Mouse (Mus musculus): ENCODE measurements at regions not wholly inside any gene's neighbourhood (a gene's known extent, or its start where the extent isn't known, plus 50 kb on each side); places are given as distances from the start of the nearest gene placed in this dataset.

DNA sequence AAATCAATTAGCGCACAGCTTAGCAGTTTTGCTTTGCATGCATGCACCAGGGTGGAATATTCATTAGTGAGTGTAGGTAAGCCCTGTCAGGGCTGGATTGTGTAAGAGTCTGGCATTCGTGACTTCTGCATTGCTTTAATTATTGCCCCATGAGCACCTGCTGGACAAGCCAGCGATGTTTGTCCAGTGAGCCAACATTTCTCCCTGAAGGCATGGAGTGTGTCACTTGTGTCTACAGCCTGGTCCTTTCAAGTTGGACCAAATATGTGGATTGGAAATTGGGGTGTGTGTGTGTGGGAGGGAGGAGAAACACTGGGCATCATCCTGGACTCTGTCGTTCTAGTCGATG, 115.9 kb downstream of the Evx1 start:
- DNase-seq (ENCODE audit: low spot score), result no peak

DNA sequence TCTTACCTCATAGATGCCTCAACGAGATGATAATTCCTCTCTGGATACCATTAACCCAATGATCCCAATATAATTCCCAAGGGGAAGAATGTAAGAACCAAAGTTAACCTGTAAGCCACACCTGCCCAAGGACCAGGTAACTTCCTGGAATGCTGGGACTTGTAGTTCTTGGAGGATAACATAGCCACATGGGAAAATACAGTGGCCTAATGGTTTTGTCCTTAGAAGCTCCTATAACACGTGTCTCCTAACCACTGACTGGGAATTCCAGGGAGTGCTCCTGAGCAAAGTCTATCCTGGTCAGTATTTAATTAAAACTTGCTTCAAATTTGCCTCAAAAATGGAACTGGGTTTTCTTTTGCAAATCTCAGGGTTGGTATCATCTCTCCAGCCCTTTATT, 119.9 kb downstream of the Evx1 start:
- DNase-seq (ENCODE audit: low spot score), result no peak

DNA sequence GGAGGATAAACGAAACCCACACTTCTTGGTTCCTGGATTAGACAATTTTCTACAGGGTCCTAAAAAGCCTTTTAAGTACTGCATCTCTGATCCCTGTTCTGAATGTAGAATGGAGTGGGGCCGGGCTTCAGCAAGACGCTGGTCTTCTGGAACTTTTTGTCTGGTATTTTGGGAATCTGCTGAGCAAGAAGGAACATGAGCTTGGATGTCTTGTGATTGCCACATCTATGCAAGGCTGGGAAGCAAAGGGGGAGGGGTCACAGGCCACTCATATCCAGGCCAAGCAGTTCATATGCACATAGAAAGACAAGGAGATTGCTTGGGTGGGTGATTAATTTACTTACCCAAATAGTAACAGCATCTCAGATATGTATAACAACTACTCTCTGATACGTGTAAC, 121.5 kb downstream of the Evx1 start:
- DNase-seq (ENCODE audit: low spot score), result no peak

DNA sequence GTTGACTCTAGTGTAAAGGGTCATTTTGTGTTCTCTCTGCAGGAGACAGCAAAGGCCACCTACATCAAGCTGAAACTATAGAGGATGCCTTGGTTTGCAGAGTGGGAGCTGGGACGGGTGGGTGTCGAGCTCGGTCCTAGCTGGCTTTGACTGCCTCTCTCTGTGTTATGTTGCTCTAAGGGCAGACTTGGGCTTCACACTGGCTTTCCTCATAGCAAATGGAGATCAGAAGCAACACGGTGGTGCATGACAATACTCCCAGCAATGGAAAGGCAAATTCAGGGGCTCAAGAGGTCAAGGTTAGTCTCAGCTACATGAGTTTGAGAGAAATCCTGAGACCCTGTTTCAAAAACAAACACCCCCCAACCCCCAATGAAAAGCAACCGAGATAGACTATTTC, 122.1 kb downstream of the Evx1 start:
- no peak for DNase-seq (ENCODE audit: low spot score)

DNA sequence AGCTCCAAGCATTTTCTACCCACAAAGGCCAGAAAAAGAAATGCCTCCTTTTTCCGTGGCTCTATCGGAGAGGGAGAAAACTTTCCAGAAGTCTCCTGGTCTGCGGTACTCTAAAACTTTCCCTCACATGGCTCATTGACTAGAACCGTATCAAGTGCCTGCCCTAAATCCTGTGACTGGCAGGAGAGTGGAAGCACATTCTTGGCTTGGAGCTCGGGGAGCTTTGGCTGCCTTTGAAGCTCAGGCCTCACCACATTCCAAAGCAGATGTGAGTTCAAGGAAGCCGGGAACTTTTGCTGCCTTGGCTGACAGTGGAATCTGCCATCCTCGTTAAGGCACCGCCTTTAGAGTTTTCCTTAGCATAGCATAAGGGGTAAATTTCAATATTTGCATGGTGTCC, 125.1 kb downstream of the Evx1 start:
- peak; percentile 61 for DNase-seq (ENCODE audit: low spot score)

DNA sequence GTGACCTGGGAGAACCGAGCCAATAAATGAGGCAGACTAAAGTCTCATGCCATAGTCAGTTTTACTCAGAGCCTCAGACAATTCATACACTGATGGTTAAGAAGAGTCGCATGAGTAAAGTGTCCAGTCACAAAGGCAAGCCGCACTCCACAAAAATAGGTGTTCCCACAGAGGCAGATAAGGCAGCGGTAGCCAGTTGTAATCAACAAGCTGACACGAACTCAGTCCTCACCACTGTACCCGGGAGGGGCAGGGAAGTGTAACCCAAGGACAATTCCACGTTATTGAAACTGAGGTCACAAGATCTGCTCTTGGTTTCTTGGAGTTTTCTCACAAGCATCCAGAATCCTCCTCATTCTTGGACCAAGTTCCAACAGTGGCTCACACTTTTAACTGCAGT, 125.9 kb downstream of the Evx1 start:
- DNase-seq (ENCODE audit: low spot score), result no peak

DNA sequence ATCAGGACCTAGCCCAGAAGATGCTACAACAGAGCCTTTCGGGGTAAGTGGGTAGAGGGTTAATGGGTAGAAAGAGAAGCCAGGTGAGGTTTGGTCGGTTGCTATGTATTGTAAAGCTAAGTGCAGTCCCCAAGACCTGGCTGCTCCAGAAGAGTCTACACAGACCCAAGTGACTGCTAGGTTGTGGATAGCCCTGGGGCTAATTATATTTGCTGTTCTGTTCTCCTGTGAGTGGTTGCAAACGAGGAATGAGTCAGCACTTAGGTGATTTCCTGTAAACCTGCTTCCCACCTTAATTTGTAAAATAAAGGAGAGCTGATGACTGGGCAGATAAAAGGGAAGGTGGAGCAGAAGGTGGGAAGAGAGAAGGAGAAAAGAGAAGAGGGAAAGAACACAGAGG, 126.9 kb downstream of the Evx1 start:
- DNase-seq (ENCODE audit: low spot score), result no peak

DNA sequence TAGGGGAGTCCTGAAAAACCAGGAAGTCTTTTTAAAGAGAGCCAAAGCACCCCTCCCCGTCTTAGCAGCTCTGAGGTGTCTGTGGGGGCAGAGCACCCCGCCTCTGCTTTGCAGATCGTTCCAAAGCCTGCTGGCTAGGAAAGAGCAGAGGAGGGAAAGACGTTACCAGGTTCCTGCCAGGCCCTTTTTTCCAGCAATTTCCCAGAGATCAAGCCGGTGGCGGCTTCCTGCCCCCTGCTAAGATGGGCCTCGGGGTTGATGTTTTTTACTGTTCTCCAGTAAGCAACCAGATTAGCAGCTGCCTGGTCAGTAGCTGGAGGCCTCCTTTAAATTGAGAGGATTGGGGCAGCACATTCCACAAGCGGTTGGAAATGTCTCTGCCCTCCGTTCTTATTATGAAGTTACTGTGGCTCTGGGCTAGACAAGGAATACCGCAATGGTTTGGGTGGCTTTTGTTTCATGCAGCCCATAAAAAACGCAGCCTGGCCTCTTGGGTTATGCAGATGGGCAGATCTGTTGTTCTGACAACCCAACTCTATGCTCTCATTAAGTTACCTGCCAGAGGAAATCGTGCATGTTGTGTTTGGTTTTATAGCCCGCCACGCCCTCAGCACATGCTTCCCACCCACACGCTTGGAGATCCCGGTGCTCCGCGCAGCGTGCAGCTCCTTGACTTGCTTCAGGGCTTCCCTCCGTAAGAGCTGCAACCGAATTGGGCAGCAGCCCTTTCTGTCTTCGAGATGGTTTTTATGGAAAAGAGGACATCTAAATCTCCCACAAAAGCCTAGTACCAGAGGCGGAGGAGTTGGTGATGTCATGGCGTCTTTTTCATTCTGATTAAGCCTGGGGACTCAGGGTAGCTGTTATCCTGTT, 130.1 kb downstream of the Evx1 start:
- no peak for DNase-seq (ENCODE audit: low spot score)

DNA sequence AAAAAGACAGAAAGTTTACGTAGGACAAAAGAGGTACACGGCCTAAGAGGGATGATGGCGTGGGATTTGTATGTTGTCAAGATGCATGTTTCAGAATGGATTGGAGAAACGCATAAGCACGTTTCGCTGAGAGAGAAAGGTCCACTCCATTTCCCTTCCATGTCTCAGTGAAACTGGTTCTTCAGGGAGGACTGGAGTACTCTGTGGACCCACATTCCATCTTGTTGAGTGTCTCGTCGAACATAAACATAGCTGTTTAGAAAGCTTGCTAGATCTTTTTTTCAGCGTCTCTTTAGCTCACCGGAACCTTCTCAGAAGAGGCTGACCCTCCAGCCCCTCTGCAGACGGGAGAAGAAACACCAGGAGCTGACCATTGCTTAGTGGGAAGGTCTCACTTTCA, 145.5 kb downstream of the Evx1 start:
- no peak for DNase-seq (ENCODE audit: low spot score)

DNA sequence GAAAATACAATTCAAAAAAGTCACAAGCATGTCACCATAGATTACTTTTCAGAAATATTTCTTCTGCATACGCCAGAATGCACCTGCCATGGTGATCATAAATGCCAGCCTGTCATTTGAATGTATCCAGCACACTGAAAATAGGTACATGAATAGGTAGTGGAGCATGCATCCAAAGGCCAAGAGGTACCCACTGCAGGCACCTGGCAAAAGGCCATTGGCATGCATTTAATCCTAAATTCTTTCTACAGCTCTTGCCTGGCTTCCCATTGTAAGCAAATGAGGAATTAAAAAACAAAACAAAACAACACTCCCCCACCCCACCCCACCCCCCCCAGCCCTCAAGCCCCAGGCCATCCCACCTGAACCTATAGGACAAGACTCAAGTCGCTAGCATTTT, 147.9 kb downstream of the Evx1 start:
- DNase-seq (ENCODE audit: low spot score), result no peak

DNA sequence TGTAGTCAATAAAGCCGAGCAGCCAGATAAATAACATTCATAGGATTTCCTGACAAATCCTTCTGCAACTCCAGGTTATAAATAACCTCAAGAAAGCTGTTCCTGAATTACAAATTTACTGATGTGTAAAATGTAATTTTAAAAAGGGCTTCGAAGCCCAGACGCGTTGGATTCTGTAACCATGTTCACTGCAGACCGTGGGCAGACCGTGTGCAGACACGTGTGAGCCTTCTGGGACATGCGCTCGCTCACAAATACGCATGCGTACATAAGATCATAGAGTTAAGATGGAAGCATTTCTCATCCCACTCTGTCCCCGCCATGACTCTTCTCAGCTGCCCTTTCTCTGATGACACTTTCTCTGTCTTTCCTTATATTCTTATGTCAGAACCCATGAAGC, 150.1 kb downstream of the Evx1 start:
- no peak for DNase-seq (ENCODE audit: low spot score)

DNA sequence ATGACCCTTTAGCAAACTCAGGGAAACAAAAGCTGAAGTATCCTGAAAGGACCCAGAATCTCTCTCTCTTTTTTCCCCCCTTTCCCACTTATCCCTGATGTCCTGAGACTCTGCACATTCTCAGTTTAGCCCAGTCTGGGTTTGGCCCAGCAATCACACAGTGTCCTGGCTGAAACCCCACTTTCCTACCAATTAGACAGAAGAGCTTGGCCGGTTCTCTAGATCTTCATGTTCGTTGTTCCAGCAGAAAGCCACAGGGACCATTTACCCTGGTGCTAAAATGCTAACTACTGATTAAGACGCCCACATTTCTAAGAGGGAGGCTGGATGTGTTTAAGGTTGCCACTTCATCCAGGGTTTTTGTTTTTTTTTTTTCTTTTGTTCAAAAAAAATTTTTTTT, 151.3 kb downstream of the Evx1 start:
- DNase-seq (ENCODE audit: low spot score), result no peak

DNA sequence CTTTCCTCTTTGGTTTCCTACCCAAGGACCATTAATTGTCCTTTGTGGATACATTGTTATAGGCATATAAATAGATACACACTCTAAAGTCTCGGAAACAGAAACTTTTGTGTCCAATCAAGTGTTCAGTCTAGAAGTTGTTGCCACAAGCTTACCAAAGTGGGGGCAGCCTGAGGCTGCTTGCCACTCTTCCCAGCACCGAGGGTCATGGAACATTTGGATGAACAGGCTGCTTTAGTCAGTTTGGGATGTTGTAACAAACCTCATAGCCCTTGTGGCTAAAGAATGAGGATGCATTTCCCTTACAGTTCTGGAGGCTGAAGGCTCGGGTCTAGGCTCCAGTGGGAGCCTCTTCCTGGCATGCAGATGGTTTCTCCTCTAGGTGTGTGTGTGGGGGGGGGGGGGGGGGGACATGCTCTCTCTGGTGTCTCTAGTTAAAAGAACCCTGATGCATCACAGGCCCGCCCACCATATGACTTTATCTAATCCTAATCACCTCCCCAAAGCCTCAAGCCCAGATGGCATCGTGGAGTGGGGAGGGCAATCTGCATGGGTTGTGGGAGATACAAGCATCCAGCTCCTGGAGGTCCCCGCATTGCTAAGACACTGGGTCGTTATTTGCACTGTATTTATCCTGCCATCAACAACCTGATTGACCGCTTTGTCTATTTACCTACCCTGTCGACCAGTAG, 152.7 kb downstream of the Evx1 start:
- DNase-seq (ENCODE audit: low spot score), result no peak

DNA sequence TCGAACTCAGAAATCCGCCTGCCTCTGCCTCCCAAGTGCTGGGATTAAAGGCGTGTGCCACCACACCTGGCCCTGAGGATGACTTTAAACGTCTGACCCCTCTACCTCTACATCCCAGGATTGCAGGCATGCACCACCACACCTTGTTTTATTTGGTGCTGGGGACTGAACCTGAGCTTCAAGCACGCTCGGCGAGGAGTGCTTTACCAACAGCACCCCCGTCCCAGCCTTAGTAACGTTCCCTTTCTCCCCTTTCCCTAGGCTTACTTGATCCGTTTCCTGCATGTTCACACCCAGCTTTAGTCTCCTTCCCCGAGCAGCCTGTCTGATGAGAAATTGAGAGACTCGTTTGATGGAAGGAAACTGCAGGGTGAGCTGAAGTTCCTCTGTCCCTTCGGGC, 157.5 kb downstream of the Evx1 start:
- DNase-seq (ENCODE audit: low spot score), result no peak

DNA sequence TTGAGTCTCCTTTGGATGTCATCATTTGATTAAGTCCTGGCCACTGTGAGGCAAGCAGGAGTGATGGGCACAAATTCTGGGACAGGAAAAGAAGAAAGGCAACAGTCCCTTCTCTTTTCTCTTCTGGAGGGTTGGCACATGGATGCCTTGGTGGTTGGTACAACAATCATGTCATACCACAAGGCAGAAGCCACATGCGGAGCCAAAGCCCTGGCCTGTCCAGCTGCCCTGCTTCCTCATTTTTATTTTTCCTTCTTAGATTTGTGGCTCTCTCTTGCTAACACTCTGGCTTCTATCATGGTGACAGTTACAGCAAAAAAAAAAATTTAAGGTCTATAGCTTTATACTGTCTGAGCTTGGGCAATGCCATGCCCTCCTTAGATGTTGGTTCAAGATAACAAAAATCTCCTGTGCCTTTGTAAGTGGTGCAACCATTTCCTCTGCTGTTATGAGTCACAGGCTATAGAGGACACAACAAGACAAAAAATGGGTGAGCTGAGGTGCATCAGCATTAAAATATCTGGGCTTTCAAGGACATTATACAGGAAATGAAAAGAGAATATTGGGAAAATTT, 158.2 kb downstream of the Evx1 start:
- DNase-seq (ENCODE audit: low spot score), result no peak

DNA sequence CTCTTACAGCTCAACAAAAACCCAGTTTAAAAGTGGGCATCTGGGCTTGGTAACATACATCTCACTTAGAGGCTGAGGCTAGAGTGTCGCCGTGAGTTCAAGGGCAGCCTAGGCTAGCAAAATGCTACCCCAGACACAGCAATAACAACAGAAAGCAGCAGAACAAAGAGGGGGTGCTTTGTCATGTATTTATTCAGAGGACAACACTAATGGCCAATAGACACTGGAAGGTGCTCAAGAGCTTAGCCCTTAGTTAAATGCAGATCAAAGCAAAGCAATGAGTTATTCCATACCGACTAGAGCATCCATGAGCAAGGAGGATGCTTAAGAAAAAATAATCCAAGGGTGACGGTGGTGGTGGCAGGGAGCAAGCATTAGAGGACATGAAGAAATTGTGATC, 158.7 kb downstream of the Evx1 start:
- no peak for DNase-seq (ENCODE audit: low spot score)

DNA sequence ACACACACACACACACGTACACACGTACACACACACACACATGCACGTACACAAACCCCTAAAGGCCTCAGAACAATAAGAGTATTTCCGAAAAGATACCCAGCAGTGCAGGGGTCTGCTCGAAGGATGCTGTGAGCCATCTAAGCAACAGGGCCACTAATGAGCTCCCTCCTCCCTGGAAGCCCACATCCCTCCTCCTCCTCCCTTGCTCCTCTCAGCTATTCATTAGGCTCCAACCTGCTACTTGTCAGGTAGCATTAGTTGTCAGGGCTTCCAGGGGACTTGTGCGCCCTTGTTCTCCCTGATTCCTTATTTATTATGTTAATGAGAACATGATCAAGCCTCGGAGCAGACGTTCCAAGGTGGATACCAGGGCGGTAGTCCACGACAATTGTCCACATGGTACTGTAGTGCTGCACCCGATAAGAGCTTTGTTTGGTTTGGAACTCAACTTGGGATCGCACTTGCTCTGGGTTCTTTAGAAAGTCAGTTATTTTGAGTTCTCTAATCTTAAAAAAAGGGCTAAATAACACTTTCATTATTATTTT, 159.8 kb downstream of the Evx1 start:
- no peak for DNase-seq (ENCODE audit: low spot score)

DNA sequence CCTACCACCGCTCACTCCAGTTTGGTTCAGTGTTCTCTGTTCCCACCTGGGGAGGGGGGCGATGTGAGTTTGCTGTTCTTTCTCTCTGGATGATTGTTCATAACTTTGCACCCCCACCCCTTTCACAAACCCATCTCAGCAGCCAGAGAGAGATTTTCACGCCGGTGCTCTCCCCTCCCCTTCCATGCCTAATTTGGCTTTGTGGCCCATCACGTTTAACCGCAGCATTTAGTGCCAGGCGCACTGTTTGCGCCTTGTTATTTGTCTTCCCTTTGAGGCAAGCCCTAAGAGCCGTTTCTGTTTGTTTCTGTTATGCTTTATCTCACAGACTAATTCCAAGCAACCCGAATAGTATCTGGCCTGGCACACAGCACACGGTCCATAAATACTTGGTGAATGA, 160.6 kb downstream of the Evx1 start:
- no peak for DNase-seq (ENCODE audit: low spot score)

DNA sequence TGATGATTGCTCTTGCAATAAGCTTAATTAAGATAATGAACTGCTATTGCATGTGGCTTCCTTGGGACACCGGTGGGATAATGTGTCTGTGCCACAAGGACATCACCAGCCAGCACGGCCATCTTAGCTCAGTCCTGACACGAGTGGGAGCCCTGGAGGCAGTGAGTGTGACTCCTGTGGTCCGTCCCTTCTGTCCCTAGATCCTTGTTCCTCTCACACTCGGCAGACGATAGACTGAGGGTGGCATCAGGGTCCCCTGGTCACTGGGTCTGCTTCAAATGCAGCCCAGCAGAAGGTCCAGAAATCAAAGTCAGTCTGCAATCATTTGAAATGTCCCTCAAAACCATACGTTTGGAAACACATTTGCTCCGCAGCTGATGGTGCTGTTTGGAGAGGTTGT, 162.4 kb downstream of the Evx1 start:
- DNase-seq (ENCODE audit: low spot score), result no peak

DNA sequence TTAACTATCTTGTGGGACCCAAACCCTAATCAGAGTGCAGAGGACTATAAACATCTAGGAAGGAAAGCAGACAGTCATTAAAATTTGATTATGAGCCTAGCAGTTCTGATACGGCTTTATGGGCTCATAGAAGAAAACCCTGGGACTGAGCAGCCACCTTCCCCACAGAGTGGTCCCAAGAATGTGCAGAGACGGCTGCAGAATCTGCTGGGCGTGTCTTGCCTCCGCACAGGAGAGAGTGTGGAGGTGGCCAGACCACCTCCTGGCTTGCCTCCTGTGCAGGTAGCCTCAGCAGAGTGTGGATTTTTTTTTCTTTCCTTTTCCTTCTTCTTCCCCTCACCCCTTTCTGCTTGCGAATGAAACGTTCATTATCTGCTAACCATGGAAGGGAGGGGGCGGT, 163.3 kb downstream of the Hibadh start:
- DNase-seq (ENCODE audit: low spot score), result no peak

DNA sequence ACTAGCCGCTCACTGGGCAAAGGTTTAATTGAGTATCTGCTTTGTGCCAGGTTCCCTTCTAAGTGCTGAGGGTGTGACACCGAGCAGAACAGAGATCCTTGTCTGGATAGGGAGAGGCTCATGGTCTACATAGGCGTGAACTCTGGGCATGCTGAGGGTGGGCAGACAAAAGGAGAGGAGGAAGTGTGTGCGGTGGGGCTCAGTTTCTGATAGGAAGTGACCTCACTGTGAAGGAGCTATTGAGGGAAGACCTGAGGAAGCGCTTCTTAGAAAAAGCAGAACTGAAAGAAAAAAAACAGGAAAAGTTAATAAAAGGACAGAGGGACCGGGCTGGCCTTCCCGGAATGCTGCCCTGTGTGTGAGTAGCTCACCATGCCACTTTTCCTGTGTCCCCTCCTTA, 162.8 kb downstream of the Hibadh start:
- no peak for DNase-seq (ENCODE audit: low spot score)

DNA sequence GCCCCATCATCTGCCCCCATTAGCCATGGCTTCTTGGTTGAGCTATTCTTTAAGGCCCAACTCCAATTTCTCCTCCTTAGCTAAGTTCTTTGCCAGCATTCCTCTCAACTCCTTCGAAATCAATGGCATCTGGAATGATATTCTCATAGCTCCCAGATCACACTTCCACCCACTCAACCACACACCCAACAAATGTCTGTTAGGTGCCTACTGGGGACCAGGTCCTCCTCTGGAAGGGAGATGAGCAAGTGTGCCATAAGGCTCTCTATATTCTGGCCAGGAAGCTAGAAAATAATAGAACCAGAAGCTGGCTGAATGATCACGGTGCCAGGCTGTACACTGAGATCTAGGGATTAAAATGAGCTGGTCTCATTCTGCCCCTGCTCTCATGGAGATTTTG, 161.6 kb downstream of the Hibadh start:
- DNase-seq (ENCODE audit: low spot score), result no peak

DNA sequence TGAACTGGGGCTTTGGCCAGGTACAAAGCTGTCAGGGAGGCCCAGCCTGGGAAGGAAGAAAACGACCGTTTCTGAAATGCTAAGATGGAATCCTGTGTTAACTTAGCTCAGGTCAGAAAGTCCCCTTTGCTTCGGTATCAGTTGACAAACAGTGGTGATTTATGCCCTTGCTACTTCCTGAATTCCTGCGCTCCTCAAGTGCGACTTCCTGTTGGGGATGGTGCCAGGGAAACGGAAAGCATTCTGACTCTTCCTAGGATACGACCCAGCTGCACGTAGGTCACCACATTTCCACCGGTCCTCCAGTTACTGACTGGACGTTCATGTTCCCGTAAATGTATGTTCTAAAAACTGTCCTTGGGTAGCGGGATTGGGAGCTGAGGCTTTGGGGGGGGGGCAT, 161.0 kb downstream of the Hibadh start:
- DNase-seq (ENCODE audit: low spot score), result peak; percentile 65
